Mouse (Mus musculus): ENCODE measurements around the gene Fzd2.

GRCm38 (mm10) chr11:102580034-102580330, 24.2 kb upstream of the Fzd2 start:
- TF ChIP-seq CTCF (conservative IDR thresholded peaks at IDR 0.05; ENCODE audit: low read length), result no peak
- TF ChIP-seq NANOG (IDR thresholded peaks at IDR 0.05; ENCODE audit: borderline replicate concordance, low read length), result no peak
- no peak for TF ChIP-seq POU5F1 (IDR thresholded peaks at IDR 0.05; ENCODE audit: borderline replicate concordance, low read length)

Data from E14TG2a.4 (cell line).